Mouse (Mus musculus): ENCODE data around the gene Nubpl.

GRCm38 (mm10) chr12:52247438-52247837 lies 149.9 kb downstream of the Nubpl start:
- no peak for TF ChIP-seq HCFC1 (IDR thresholded peaks at IDR 0.05; ENCODE audit: borderline replicate concordance, insufficient read depth, low read length)
- no peak for TF ChIP-seq MAFK (IDR thresholded peaks at IDR 0.05; ENCODE audit: insufficient read depth, low read depth, low read length)
- TF ChIP-seq ZNF384 (IDR thresholded peaks at IDR 0.05; ENCODE audit: low read depth, low read length), result no peak
- TF ChIP-seq ZC3H11A (IDR thresholded peaks at IDR 0.05; ENCODE audit: borderline replicate concordance, low read depth, low read length), result no peak
